Mouse (Mus musculus) right cerebral cortex, adult 2 months (tissue): ENCODE results near the gene Mapk3.

Experiments used
- DNase-seq, 2 experiments: peaks; one replicate each; pipeline ENCODE4 v3.0.0; 2021 to 2022; ENCODE audit warnings: low spot score in 2 of 2

The Mapk3 gene

DNA sequence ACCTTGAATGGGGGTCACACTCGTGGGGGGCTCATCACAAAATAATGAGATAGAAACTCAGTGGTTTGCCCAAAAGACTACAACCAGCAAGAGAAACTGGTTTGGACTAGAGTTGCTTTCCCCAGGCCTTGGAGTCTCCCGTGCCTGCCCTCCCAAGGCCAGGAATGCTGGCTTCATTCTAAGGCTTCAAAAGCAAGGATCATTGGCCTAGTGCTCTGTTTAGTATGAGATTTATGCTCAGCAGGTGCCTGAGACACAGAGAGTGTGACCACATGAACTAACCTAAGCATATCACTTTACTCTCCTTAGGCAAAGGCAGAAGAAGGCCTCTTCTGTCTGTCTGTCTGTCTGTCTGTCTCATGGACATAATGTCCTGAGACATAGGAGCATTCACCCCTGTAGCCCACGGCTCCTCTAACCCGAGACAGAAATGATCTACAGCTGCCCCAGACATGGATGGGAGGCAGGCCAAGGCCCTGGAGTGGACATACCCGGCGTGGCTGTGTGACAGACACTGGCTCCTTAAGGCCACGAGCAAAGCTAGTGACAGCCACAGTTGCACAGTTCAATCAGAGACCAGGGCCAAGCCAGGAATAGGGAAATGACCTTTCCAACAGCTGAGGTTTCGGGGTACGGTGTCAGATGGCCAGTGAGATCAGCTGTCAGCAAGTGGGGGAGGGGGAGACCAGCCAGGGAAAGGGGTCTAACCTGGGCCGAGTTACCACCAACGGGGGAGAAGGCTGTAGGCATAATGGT lies 42.9 kb downstream of the Mapk3 start:
- DNase-seq: no peak

DNA sequence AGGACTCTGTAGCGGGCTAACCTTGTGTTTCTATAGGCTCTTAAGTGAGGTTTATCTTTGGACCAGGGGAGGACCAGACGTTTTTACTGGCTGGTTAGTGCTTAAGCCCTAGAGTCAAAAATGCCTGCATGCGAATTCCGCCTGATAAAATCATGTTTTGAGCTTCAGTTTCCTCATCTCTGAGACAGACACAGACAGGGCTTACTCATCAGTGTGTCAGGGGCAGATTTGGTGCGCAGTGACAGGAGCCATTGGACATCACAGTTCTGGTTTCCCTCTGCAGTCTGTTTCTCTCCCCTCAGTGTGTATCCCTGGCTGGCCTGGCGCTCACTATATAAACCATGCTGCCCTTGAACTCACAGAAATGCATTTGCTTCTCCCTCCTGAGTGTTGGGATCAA lies 43.8 kb downstream of the Mapk3 start:
- no peak for DNase-seq

DNA sequence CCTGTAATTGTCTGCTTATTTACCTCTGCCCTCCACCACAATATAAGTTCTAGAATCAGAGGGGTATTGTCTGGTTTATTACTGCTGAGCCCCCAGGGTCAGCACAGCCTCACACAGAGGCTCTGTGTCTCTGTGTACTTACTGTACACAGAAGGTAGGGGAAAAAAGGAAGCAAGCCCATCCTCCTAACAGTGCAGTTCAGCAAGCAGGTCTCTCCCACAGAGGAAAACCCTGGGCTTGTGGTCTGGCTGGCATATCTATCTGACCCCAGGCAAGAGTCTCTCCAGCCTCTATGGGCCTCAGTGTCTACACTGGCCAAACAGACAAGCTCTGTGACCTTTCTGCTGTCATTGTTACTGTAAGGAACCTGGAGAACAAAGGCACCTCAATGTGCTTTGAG lies 44.4 kb downstream of the Mapk3 start:
- no peak for DNase-seq

DNA sequence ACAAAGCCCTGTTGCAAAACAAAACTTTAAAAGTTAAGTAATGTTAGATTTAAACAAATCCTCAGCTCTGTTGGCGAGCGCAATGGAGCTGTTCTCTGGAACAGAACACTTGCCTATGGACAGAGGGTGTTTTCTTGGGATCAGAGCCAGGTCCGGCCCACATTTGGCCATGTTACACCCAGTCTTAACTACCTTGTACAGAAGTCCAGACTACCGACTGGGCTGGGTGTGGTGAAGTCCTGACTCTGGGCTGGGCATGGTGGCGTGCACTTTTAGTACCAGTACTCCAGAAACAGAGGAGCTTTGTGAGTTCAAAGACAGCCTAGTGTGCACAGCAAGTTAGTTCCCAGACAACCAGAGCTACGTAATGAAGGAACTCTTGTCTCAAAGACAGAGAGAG lies 47.6 kb downstream of the Mapk3 start:
- no peak for DNase-seq

DNA sequence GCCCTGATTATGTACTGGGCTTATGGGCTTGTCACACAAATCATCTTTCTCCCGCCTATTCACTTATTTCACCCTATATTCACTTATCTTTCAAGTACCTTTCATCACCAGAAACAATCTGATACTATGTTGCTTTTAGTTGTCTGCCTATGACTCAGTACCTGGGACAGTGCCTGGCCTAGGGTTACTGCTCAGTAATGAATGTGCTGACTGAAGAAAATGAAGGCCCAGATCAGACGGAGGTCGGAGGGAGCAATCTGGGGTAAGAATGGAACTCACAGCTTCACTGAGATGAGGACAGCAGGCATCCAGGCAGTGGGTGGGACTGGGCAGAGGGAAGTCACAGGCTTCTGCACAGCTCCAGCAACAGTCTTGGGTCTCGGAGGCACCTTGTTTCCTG lies 48.0 kb downstream of the Mapk3 start:
- no peak for DNase-seq

DNA sequence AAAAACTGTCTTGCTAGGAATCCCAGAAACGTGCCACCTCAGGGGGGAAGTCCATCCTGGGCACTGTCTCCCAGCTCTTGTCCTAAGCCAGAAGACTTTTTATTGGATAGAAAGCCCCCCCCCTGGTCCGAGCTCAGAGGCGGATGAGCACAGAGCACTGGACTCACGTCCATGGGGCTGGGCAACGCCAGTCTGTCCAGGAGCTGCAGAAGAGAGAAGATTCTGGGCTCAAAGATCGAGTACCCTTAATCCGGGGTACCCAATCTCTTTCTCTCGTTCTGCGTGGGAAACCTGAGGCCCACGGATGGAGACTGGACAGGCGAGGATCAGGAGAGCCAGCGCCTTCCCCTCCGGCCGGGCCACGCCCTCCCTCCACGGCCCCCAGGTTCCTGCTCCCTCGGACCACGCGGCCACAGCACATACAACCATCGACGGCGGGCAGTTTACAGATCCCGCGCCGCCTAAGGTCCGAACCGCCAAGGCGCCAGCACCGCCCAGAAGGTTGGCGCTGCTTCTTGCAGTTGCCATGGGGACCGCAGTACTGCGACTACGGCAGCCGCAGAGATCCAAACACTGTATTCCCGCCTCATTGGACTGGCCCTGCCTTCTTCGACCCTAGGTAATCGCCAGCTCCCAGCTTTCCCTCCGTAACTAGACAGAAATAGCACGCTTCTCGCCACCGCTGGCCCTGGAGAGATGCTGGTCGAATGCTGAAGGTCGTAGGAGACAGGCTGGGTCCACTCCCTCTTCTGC lies 49.5 kb downstream of the Mapk3 start:
- DNase-seq: peak; percentile 94 to 96

DNA sequence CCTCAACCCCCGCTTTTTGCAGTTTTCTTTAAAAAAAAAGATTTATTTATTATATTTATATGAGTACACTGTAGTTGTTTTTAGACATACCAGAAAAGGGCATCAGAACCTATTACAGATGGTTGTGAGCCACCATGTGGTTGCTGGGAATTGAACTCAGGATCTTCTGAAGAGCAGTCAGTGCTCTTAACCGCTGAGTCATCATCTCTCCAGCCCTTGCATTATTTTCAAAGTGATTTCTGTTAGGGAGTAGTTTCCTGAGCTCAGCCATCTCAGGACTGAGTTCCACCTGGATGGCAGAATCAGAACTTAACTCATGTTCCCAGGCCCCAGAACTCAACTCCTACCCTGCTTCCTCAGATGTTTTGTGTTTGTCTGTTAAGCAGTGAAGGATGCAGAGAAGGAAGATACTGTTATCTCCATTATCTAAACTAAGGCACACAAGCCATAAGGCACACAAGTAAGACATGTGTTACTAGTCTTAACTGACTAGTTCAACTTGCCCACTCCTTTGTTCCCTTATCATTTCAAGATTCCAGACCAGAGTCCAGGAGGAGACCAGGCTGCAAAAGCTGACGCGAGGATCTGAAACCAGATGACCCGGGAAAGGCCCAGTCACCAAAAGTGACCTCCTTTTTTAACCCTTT lies 50.4 kb downstream of the Mapk3 start:
- no peak for DNase-seq
